Mouse (Mus musculus): ENCODE measurements around the gene Cad. TPM values are rescaled to one million over a fixed set of nuclear protein-coding genes. Genes with fewer than 3 reads are reported as not detected.

Gene Cad
- 10 to 100 TPM; 17.9 to 34.9 TPM for polyA plus RNA-seq (2012; fragmentation: generic; extraction: Trizol)

GRCm38 (mm10) chr5:31054261-31055215 is at the start of gene Cad:
TSS of gene Cad (plus strand) at chr5:31054780.

GRCm38 (mm10) chr5:31047848-31048762 is 6.5 kb upstream of the Cad start, which contains the start of gene Atraid:
TSS of gene Atraid (plus strand) at chr5:31048312.

GRCm38 (mm10) chr5:31048763-31049641 is 5.6 kb upstream of the Cad start, which contains the start of gene Slc5a6:
TSS of gene Slc5a6 (minus strand) at chr5:31048924.

GRCm38 (mm10) chr5:31105814-31106335 is 51.3 kb downstream of the Cad start, which contains the start of gene Dnajc5g:
TSS of gene Dnajc5g (plus strand) at chr5:31106285.

GRCm38 (mm10) chr5:31108000-31108490 is 53.5 kb downstream of the Cad start, which contains the start of gene Slc30a3:
TSS of gene Slc30a3 (minus strand) at chr5:31108237.

GRCm38 (mm10) chr5:31116354-31116753 is 61.8 kb downstream of the Cad start, which contains the start of gene Trim54:
TSS of gene Trim54 (plus strand) at chr5:31116712.

Other genes with a start within 250 kb of the Cad start
- 10 to 100 TPM; 15.0 to 44.0 TPM for gene Mapre3, start 240.1 kb upstream of the Cad start, polyA plus RNA-seq (2012; fragmentation: generic; extraction: Trizol)
- 10 to 100 TPM; 49.8 to 61.3 TPM for gene Tmem214, start 186.8 kb upstream of the Cad start, polyA plus RNA-seq (2012; fragmentation: generic; extraction: Trizol)
- 10 to 100 TPM in 1 of 2 experiments, 1 to 10 TPM in 1; 3.0 to 14.2 TPM for gene Agbl5, start 166.1 kb upstream of the Cad start, polyA plus RNA-seq (2012; fragmentation: generic; extraction: Trizol)
- gene Ost4, start 147.0 kb upstream of the Cad start, polyA plus RNA-seq (2012; fragmentation: generic; extraction: Trizol): 100 to 1,000 TPM; 358 to 516 TPM
- 100 to 1,000 TPM in 1 of 2 experiments, 10 to 100 TPM in 1; 72.2 to 299 TPM for gene Emilin1, start 141.4 kb upstream of the Cad start, polyA plus RNA-seq (2012; fragmentation: generic; extraction: Trizol)
- gene Khk, start 133.3 kb upstream of the Cad start, polyA plus RNA-seq (2012; fragmentation: generic; extraction: Trizol): 10 to 100 TPM in 1 of 2 experiments, 1 to 10 TPM in 1; 4.2 to 16.0 TPM
- 10 to 100 TPM in 1 of 2 experiments, 1 to 10 TPM in 1; 7.5 to 26.7 TPM for gene Cgref1, start 109.2 kb upstream of the Cad start, polyA plus RNA-seq (2012; fragmentation: generic; extraction: Trizol)
- 100 to 1,000 TPM; 101 to 115 TPM for gene Preb, start 94.4 kb upstream of the Cad start, polyA plus RNA-seq (2012; fragmentation: generic; extraction: Trizol)
- under 1 TPM; 0.01 to 0.09 TPM for gene Tcf23, start 86.1 kb upstream of the Cad start, polyA plus RNA-seq (2012; fragmentation: generic; extraction: Trizol)
- gene Atraid, start 6.5 kb upstream of the Cad start, polyA plus RNA-seq (2012; fragmentation: generic; extraction: Trizol): 100 to 1,000 TPM in 1 of 2 experiments, 10 to 100 TPM in 1; 87.3 to 332 TPM
- 1 to 10 TPM; 4.7 to 5.6 TPM for gene Slc5a6, start 5.9 kb upstream of the Cad start, polyA plus RNA-seq (2012; fragmentation: generic; extraction: Trizol)
- gene Dnajc5g, start 51.5 kb downstream of the Cad start, polyA plus RNA-seq (2012; fragmentation: generic; extraction: Trizol): not detected
- 1 to 10 TPM in 1 of 2 experiments, under 1 TPM in 1; 0.47 to 3.0 TPM for gene Slc30a3, start 53.5 kb downstream of the Cad start, polyA plus RNA-seq (2012; fragmentation: generic; extraction: Trizol)
- gene Trim54, start 61.9 kb downstream of the Cad start, polyA plus RNA-seq (2012; fragmentation: generic; extraction: Trizol): under 1 TPM; 0.04 to 0.61 TPM
- gene Ucn, start 84.0 kb downstream of the Cad start, polyA plus RNA-seq (2012; fragmentation: generic; extraction: Trizol): not detected
- gene Mpv17, start 99.5 kb downstream of the Cad start, polyA plus RNA-seq (2012; fragmentation: generic; extraction: Trizol): 10 to 100 TPM; 21.8 to 85.3 TPM
- 1 to 10 TPM in 1 of 2 experiments, under 1 TPM in 1; 0.32 to 2.0 TPM for gene Gm29609, start 125.1 kb downstream of the Cad start, polyA plus RNA-seq (2012; fragmentation: generic; extraction: Trizol)
- gene Gtf3c2, start 125.4 kb downstream of the Cad start, polyA plus RNA-seq (2012; fragmentation: generic; extraction: Trizol): 10 to 100 TPM; 17.7 to 36.2 TPM
- 100 to 1,000 TPM; 166 to 169 TPM for gene Snx17, start 138.4 kb downstream of the Cad start, polyA plus RNA-seq (2012; fragmentation: generic; extraction: Trizol)
- gene Eif2b4, start 138.7 kb downstream of the Cad start, polyA plus RNA-seq (2012; fragmentation: generic; extraction: Trizol): 10 to 100 TPM; 36.4 to 57.5 TPM
- gene Zfp513, start 147.5 kb downstream of the Cad start, polyA plus RNA-seq (2012; fragmentation: generic; extraction: Trizol): 10 to 100 TPM in 1 of 2 experiments, 1 to 10 TPM in 1; 8.8 to 22.4 TPM
- 100 to 1,000 TPM in 1 of 2 experiments, 10 to 100 TPM in 1; 90.1 to 144 TPM for gene Ppm1g, start 165.9 kb downstream of the Cad start, polyA plus RNA-seq (2012; fragmentation: generic; extraction: Trizol)
- 100 to 1,000 TPM in 1 of 2 experiments, 10 to 100 TPM in 1; 54.1 to 114 TPM for gene Nrbp1, start 186.1 kb downstream of the Cad start, polyA plus RNA-seq (2012; fragmentation: generic; extraction: Trizol)
- gene Gm9970, start 186.5 kb downstream of the Cad start, polyA plus RNA-seq (2012; fragmentation: generic; extraction: Trizol): under 1 TPM in 1 of 2 experiments, not detected in 1; 0.33 TPM
- 1 to 10 TPM in 1 of 2 experiments, under 1 TPM in 1; 0.06 to 4.5 TPM for gene Krtcap3, start 196.9 kb downstream of the Cad start, polyA plus RNA-seq (2012; fragmentation: generic; extraction: Trizol)
- gene Ift172, start 236.3 kb downstream of the Cad start, polyA plus RNA-seq (2012; fragmentation: generic; extraction: Trizol): 10 to 100 TPM in 1 of 2 experiments, 1 to 10 TPM in 1; 6.9 to 36.9 TPM
- gene Fndc4, start 241.3 kb downstream of the Cad start, polyA plus RNA-seq (2012; fragmentation: generic; extraction: Trizol): 10 to 100 TPM; 18.9 to 26.1 TPM
- not detected for gene Gckr, start 242.7 kb downstream of the Cad start, polyA plus RNA-seq (2012; fragmentation: generic; extraction: Trizol)